Mouse (Mus musculus) G1E (cell line): ENCODE measurements around the gene Zfp668. TPM values are rescaled to one million over a fixed set of nuclear protein-coding genes. Genes with fewer than 3 reads are reported as not detected.

ENCODE experiments used
- ATAC-seq: 2 replicates; pipeline ENCODE4 v1.8.0; 2016; ENCODE audit warnings: mild to moderate bottlenecking; ENCODE audit not compliant: insufficient number of reproducible peaks, poor library complexity, low FRiP score, severe bottlenecking; ENCODE audit errors: extremely low read depth
- DNase-seq: peaks from one replicate; pipeline ENCODE4 v3.0.0; 2012; ENCODE audit warnings: low spot score
- H3K27me3 ChIP-seq: 2 replicates; pipeline ENCODE4 v1.6.1; 2012; ENCODE audit warnings: mild to moderate bottlenecking, low read length, inconsistent platforms; ENCODE audit not compliant: insufficient read depth
- H3K36me3 ChIP-seq: replicated peaks from 2 replicates; pipeline ENCODE3; 2012; ENCODE audit warnings: mild to moderate bottlenecking, inconsistent platforms
- H3K4me1 ChIP-seq: 2 replicates; pipeline ENCODE4 v1.6.1; 2012; ENCODE audit warnings: low read depth, low read length, inconsistent platforms, mixed read lengths; ENCODE audit not compliant: insufficient read depth
- H3K4me3 ChIP-seq: 2 replicates; pipeline ENCODE4 v1.5.1; 2012; ENCODE audit warnings: low read depth, mild to moderate bottlenecking, inconsistent platforms, low read length, moderate library complexity, mixed read lengths
- H3K9me3 ChIP-seq: replicated peaks from 2 replicates; pipeline ENCODE4 v1.6.1; 2012; ENCODE audit warnings: inconsistent platforms
- CTCF ChIP-seq: IDR thresholded peaks from 2 replicates; pipeline ENCODE4 v1.5.1; 2012; ENCODE audit warnings: low read depth, low read length, inconsistent platforms, mixed read lengths
- GATA1 ChIP-seq: IDR thresholded peaks from 2 replicates; pipeline ENCODE4 v1.6.1; 2012; ENCODE audit warnings: borderline replicate concordance, low read length, inconsistent platforms, mixed read lengths
- GATA2 ChIP-seq: IDR thresholded peaks from 2 replicates; pipeline ENCODE4 v1.6.1; 2012; ENCODE audit warnings: low read depth, low read length, inconsistent platforms, borderline replicate concordance
- POLR2AphosphoS5 ChIP-seq: IDR thresholded peaks from 2 replicates; pipeline ENCODE4 v1.6.1; 2012; ENCODE audit warnings: low read depth, low read length, inconsistent platforms; ENCODE audit not compliant: insufficient replicate concordance
- TAL1 ChIP-seq: conservative IDR thresholded peaks from 2 replicates; pipeline ENCODE4 v1.6.1; 2012; ENCODE audit warnings: low read depth, low read length, inconsistent platforms, mixed read lengths
- polyA plus RNA-seq: library from polyadenylated mRNA; stranded (reverse); fragments of >175 nt; gene quantifications from 2 replicates; pipeline ENCODE4 v1.2.3, GENCODE M21; 2012
- total RNA-seq, 2 experiments: library from RNA; stranded (forward) in 1 of 2; stranded (reverse) in 1 of 2; fragments of 200-1000 nt in 1 of 2; fragments of >200 nt in 1 of 2; fragmentation: Nextera tagmentation in 1 of 2; gene quantifications; 2 replicates each; pipeline ENCODE4 v1.2.3; 2014 to 2017

The Zfp668 gene
- total and polyA plus RNA-seq, 3 experiments = 5.7 to 33.9 (median 9.2) TPM

DNA sequence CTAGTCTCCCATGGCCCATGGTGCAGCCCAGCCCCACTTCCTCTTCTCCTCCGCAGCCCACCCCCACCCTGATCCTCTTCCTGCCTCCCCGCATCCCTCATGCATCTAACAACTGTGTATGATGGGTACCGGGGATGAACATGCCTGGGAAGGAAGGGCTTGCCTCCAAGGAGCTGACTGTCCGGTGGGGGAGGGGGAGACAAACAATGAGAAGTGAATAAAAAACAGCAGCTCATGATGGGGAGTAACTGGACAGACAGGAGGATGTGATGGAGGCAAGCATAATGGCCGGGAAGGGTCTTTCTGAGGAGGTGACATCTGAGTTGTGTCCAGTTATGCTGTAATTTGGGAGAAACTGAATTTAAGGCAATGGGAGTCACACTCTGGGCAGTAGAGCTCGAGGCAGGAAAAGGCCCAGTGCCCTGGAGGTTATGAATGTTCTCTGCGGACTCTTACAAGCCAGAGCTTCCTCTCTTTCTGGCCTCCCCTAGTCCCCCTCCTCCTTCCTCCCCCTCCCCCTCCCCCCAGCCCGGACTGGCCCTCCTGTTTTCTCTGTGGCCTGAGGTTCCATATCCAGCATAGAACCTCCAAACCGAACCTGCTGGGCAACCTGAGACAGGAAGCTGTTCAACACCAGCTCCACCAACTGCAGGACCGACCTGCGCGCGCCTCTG is 55.7 kb downstream of the Zfp668 start:
- no peak for DNase-seq
- Histone ChIP-seq H3K27me3 (peaks cover 47% of the 10 kb centered on the region), H3K4me1 (peaks cover 8% of the 10 kb centered on the region), H3K9me3 (no peaks in the 10 kb centered on the region), H3K36me3 (no peaks in the 10 kb centered on the region), H3K4me3 (no peak overlapping the region)
- TF ChIP-seq CTCF = no peak
- TF ChIP-seq TAL1 = no peak
- TF ChIP-seq GATA1 = no peak
- TF ChIP-seq GATA2 = no peak
- no peak for TF ChIP-seq POLR2AphosphoS5
- ATAC-seq = no peak

DNA sequence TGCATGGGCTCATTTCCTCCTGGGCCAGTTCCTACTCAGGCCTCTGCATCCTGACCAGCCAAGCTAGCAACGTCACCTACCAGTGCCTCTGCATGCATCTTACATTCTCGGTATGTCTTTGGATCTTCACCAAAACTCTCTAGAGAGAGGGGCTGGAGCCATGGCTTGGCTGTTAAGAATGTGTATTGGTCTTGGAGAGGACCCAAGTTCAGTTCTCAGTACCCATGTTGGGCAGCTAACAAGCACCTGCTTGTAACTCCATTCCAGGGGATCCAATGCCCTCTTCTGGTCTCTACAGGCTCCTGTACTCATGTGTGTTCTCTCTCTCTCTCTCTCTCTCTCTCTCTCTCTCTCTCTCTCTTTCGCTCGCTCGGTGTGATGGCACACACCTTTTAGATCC is 58.9 kb downstream of the Zfp668 start:
- DNase-seq (no peak), ATAC-seq (no peak)
- H3K36me3 ChIP-seq = no peaks in the 10 kb centered on the region
- no peaks in the 10 kb centered on the region for H3K9me3 ChIP-seq
- no peak overlapping the region for H3K4me3 ChIP-seq
- peaks cover 12% of the 10 kb centered on the region for H3K4me1 ChIP-seq
- TF ChIP-seq POLR2AphosphoS5 = no peak
- TF ChIP-seq GATA1 = no peak
- no peak for TF ChIP-seq GATA2
- no peak for TF ChIP-seq TAL1
- no peak for TF ChIP-seq CTCF
- H3K27me3 ChIP-seq = peaks cover 29% of the 10 kb centered on the region

DNA sequence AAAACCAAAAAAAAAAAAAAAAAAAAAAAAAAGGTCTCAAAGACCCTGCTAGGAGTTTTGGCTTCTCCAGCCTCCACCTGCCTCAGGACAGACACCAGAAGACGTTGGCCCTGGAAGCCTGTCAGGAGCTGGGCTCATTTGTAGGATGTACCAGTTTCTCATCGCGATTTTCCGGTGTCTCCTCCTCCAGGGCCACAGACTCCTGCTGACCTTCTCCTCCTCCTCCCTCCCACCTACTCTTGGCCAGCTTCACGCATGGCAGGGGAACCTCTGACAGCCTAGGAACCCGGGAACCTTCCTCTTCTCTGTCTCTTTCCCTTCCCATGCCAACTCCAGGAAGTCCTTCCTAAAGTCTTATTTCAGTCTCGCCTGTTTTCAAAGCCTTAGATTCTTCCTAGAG is 59.6 kb downstream of the Zfp668 start:
- ATAC-seq (no peak), DNase-seq (no peak)
- TF ChIP-seq GATA1 (no peak), TAL1 (no peak), CTCF (no peak), GATA2 (no peak), POLR2AphosphoS5 (no peak)
- peaks cover 29% of the 10 kb centered on the region for H3K27me3 ChIP-seq
- H3K4me1 ChIP-seq = peaks cover 12% of the 10 kb centered on the region
- H3K36me3 ChIP-seq = no peaks in the 10 kb centered on the region
- H3K9me3 ChIP-seq = no peaks in the 10 kb centered on the region
- no peak overlapping the region for H3K4me3 ChIP-seq

DNA sequence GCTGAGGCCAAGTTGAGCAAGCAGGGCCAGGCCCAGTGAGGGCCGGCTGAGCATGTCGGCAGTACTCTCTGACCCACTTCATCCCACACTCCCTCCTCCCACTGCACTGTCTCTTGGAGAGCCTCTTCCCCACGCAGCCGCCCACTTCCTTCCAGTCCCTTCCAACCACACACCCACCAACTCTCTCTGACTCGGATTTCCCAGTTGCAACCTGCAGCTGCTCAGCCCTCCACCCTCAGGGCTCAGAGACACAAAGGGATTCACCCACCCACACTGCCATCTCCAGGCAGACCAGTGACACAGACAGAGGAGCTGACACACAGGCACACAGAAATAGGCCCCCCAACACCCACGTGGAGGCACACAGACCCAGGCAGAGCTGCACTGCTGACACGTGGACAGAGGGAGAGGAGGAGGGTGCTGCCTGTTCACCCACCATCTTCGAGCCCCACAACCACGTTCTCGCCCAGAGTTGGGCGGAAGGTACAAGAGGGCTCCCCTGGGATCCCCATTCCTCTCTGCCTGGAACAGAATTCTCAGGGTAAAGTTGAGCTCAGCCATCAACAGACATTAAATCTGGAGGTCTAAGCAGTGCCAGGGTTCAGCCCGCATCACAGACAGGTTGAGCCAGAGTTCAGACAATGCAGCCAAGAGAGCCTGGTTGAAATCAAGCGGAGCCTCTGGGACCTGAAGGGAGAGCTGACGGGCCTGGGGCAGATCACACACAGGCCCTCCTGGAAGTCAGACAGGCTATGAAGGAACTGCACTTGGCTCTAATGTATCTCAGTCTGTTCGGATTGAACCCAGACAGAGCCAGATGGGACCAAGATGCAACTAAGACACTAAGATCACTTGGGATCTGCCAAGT is 60.4 kb downstream of the Zfp668 start:
- no peaks in the 10 kb centered on the region for H3K36me3 ChIP-seq
- no peak for TF ChIP-seq GATA1
- no peak for TF ChIP-seq POLR2AphosphoS5
- no peak for TF ChIP-seq TAL1
- no peak for TF ChIP-seq CTCF
- TF ChIP-seq GATA2 = no peak
- H3K9me3 ChIP-seq = no peaks in the 10 kb centered on the region
- H3K27me3 ChIP-seq = peaks cover 29% of the 10 kb centered on the region
- no peak for DNase-seq
- H3K4me3 ChIP-seq = no peak overlapping the region
- ATAC-seq = no peak; the same call in 1 of the 2 replicates
- H3K4me1 ChIP-seq = peaks cover 12% of the 10 kb centered on the region

DNA sequence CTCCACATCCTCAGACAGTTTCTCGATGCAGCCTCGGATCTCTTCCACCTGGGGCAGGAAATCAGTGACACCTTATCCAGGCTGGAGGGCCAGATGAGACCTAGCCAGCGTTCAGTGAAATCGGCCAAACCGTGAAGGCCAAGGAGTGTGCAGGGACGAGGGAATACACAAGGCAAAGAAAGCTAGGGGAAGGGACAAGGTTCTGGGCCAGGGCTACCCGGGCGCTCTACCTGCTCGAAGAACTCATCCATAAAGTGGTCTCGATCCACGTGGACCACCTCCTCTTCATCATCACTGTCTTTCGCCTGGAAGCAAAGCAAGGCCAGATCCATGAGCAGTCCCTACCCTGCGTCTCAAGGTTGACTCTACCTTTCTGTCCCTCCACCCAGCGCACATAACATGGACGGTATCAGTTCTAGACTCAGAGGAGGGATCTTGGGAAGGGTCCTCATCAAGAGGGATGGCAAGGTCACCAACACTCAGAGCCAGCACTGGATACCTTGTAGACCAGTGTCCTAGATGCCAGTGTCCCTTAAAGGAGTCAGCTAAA is 61.4 kb downstream of the Zfp668 start:
- peaks cover 29% of the 10 kb centered on the region for H3K27me3 ChIP-seq
- ATAC-seq = no peak
- TF ChIP-seq POLR2AphosphoS5 (no peak), GATA2 (no peak), GATA1 (no peak), CTCF (no peak), TAL1 (no peak)
- no peaks in the 10 kb centered on the region for H3K9me3 ChIP-seq
- DNase-seq = no peak
- peaks cover 12% of the 10 kb centered on the region for H3K4me1 ChIP-seq
- no peaks in the 10 kb centered on the region for H3K36me3 ChIP-seq
- H3K4me3 ChIP-seq = no peak overlapping the region

DNA sequence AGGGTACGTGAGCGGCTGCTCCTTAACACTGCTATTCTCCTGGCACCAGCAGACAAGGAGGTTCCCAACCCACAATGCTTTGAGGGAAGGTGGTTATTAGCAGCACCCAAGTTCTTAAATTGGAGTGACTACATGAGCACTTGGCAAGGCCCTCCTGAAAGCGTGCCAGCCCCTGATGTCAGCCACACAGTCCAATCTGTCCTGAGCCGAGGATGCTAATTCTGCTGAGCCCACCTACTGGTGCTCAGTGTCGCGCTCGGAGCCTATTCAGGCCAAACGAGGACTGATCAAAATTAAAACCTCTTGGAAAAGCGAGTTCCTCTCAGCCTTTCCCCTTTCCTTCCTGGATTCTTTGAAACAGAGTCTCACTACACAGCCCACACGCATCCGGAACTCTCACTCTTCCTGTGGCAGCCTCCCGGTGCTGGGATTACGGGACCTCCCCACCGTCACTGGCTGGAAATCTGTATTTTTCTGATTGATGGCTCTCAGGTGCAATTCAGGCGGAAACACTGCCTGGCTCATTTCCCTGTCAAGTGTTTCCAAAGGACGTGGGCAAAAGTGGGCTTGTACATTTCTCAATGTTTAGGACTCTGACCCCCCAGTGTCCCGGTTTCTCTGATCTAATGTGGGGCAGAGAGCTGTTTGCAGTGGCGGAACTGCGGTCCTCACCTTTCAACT is 62.2 kb downstream of the Zfp668 start:
- Histone ChIP-seq H3K4me3 (no peak overlapping the region), H3K36me3 (no peaks in the 10 kb centered on the region), H3K4me1 (peaks cover 12% of the 10 kb centered on the region), H3K27me3 (peaks cover 29% of the 10 kb centered on the region), H3K9me3 (no peaks in the 10 kb centered on the region)
- ATAC-seq (no peak), DNase-seq (no peak)
- TF ChIP-seq POLR2AphosphoS5 (no peak), GATA1 (no peak), TAL1 (no peak), GATA2 (no peak), CTCF (no peak)
